Mouse (Mus musculus): ENCODE results near the gene Gsto2.

- TF ChIP-seq EP300 (IDR thresholded peaks at IDR 0.05; ENCODE audit: insufficient read depth, low read depth, low read length) (no peak), CTCF (IDR thresholded peaks at IDR 0.05) (no peak)
Observed at GRCm38 (mm10) chr19:47898472-47899079, 33.2 kb downstream of the Gsto2 start.
